Mouse (Mus musculus) stomach, embryonic 16.5 days (tissue): ENCODE measurements at regions not wholly inside any gene's neighbourhood (a gene's known extent, or its start where the extent isn't known, plus 50 kb on each side); places are given as distances from the start of the nearest gene placed in this dataset.

ENCODE experiments used
- ATAC-seq: fragments of 200-750 bp; cut with Nextera tagmentation; 2 replicates; pipeline ENCODE4 v1.8.0; 2017; ENCODE audit warnings: moderate number of reproducible peaks, moderate TSS enrichment; ENCODE audit not compliant: insufficient read depth, low FRiP score
- H3K27ac ChIP-seq: fragments of 300-500 bp; sonication (generic); 2 replicates; pipeline ENCODE4 v1.5.1; 2014; ENCODE audit warnings: low read length
- H3K27me3 ChIP-seq: fragments of 300-500 bp; sonication (generic); 2 replicates; pipeline ENCODE4 v1.6.1; 2014; ENCODE audit warnings: low read length, control low read depth, mixed read lengths; ENCODE audit not compliant: control insufficient read depth, insufficient read depth
- H3K36me3 ChIP-seq: fragments of 300-500 bp; sonication (generic); 2 replicates; pipeline ENCODE4 v1.6.1; 2014; ENCODE audit warnings: low read length; ENCODE audit not compliant: control insufficient read depth, insufficient read depth
- H3K4me1 ChIP-seq: fragments of 300-500 bp; sonication (generic); 2 replicates; pipeline ENCODE4 v1.6.1; 2014; ENCODE audit warnings: low read length, control low read depth, mixed read lengths; ENCODE audit not compliant: control insufficient read depth, insufficient read depth
- H3K4me2 ChIP-seq: fragments of 300-500 bp; sonication (generic); 2 replicates; pipeline ENCODE4 v1.6.1; 2014; ENCODE audit warnings: low read depth, low read length, mixed read lengths
- H3K4me3 ChIP-seq: fragments of 300-500 bp; sonication (generic); replicated peaks from 2 replicates; pipeline ENCODE4 v1.5.1; 2014; ENCODE audit warnings: mild to moderate bottlenecking, low read length
- H3K9ac ChIP-seq: fragments of 300-500 bp; sonication (generic); 2 replicates; pipeline ENCODE4 v1.6.1; 2014; ENCODE audit warnings: low read length
- H3K9me3 ChIP-seq: fragments of 300-500 bp; sonication (generic); replicated peaks from 2 replicates; pipeline ENCODE4 v1.6.1; 2016; ENCODE audit warnings: low read length, control low read depth; ENCODE audit not compliant: control insufficient read depth
- WGBS: fragments of 180-500 bp; shearing (Covaris S2); extraction: QIAGEN DNeasy Blood & Tissue Kit; methylation state at CpG from one replicate; pipeline ENCODE4 v1.1.7; 2014; 5-methylcytosine and 5-hydroxymethylcytosine counted together

- ATAC-seq: no peak
Measured at GRCm38 (mm10) chr12:52622398-52622797, 76.8 kb upstream of the Akap6 start.

GRCm38 (mm10) chr12:52623416-52624108, 75.6 kb upstream of the Akap6 start:
- Histone ChIP-seq H3K27ac (no peak overlapping the region), H3K36me3 (no peaks in the 10 kb centered on the region), H3K27me3 (no peaks in the 10 kb centered on the region), H3K4me2 (no peak overlapping the region), H3K9ac (no peak overlapping the region), H3K4me3 (no peak overlapping the region), H3K4me1 (no peaks in the 10 kb centered on the region), H3K9me3 (no peaks in the 10 kb centered on the region)
- WGBS: 60% methylated on average over 10 of the region's 10 CpGs
- no peak for ATAC-seq

More at GRCm38 (mm10) chr12:52622398-52622797, 76.8 kb upstream of the Akap6 start:
- Histone ChIP-seq H3K9ac (no peak overlapping the region), H3K27me3 (no peaks in the 10 kb centered on the region), H3K4me1 (no peaks in the 10 kb centered on the region), H3K9me3 (no peaks in the 10 kb centered on the region), H3K27ac (no peak overlapping the region), H3K4me3 (no peak overlapping the region), H3K4me2 (no peak overlapping the region), H3K36me3 (no peaks in the 10 kb centered on the region)
- 76% methylated on average over 6 of the region's 6 CpGs for WGBS

GRCm38 (mm10) chr12:52624871-52625270, 74.3 kb upstream of the Akap6 start:
- Histone ChIP-seq H3K27ac (no peak overlapping the region), H3K27me3 (no peaks in the 10 kb centered on the region), H3K4me1 (no peaks in the 10 kb centered on the region), H3K9ac (no peak overlapping the region), H3K4me3 (no peak overlapping the region), H3K4me2 (no peak overlapping the region), H3K9me3 (no peaks in the 10 kb centered on the region), H3K36me3 (no peaks in the 10 kb centered on the region)
- no peak for ATAC-seq
- WGBS: 38% methylated on average over 1 of the region's 1 CpGs

GRCm38 (mm10) chr12:52628771-52629170, 70.4 kb upstream of the Akap6 start:
- H3K4me1 ChIP-seq: no peaks in the 10 kb centered on the region
- no peak for ATAC-seq
- 45% methylated on average over 5 of the region's 5 CpGs for WGBS
- no peaks in the 10 kb centered on the region for H3K27me3 ChIP-seq
- H3K36me3 ChIP-seq: no peaks in the 10 kb centered on the region
- no peak overlapping the region for H3K27ac ChIP-seq
- no peak overlapping the region for H3K9ac ChIP-seq
- H3K4me3 ChIP-seq: no peak overlapping the region
- no peak overlapping the region for H3K4me2 ChIP-seq
- no peaks in the 10 kb centered on the region for H3K9me3 ChIP-seq

DNA sequence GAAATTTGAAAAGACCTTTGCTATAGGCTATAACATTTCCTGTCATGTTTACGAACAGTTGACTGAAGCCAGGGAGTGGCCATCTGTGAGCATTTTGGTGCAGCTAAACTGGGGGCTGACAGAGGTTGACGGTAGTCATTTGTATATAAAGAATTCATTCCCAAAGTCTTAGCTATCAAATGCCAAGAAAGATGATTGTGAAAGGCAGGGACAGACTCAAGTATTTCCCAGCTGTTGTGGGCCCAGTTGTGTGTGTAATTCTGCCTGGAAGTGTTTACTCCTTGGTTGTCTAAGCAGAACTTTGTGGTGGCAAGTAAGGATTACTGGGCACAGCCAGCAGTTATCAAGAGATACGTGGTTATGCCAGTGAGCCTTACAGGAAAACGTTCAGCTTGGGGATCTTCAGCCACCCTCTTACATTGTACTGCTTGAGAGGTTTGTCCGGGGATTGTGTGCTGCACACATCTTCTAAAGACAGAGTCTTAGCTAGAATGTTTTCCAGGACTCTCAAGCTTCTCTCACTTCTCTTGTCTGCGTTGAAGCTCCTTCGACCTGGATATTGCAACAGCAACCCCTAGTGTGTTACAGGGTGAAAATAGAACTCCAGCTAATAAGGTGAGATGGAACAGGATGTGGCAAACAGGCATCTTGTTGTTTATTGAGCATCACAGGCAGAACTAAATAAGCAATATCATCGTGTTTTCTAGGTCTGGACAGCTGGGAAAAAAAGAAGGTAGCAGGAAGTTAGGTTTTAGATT, 63.9 kb upstream of the Akap6 start:
- no peak for ATAC-seq
- no peak overlapping the region for H3K4me3 ChIP-seq
- H3K4me1 ChIP-seq: peaks cover 11% of the 10 kb centered on the region; the same call in 1 of the 2 replicates
- peak overlapping the region; percentile 50 for H3K27ac ChIP-seq
- no peaks in the 10 kb centered on the region for H3K9me3 ChIP-seq
- no peak overlapping the region for H3K9ac ChIP-seq
- H3K4me2 ChIP-seq: no peak overlapping the region
- no peaks in the 10 kb centered on the region for H3K27me3 ChIP-seq
- WGBS: 38% methylated on average over 8 of the region's 8 CpGs
- no peaks in the 10 kb centered on the region for H3K36me3 ChIP-seq

GRCm38 (mm10) chr12:52636186-52636881, 62.8 kb upstream of the Akap6 start:
- no peak for ATAC-seq
- WGBS: 66% methylated on average over 6 of the region's 6 CpGs
- Histone ChIP-seq H3K27ac (no peak overlapping the region), H3K9ac (no peak overlapping the region), H3K4me3 (no peak overlapping the region), H3K9me3 (no peaks in the 10 kb centered on the region), H3K27me3 (no peaks in the 10 kb centered on the region), H3K36me3 (no peaks in the 10 kb centered on the region), H3K4me1 (peaks cover 11% of the 10 kb centered on the region; the same call in 1 of the 2 replicates), H3K4me2 (no peak overlapping the region)

GRCm38 (mm10) chr12:52636920-52637319, 62.3 kb upstream of the Akap6 start:
- 89% methylated on average over 4 of the region's 4 CpGs for WGBS
- H3K4me3 ChIP-seq: no peak overlapping the region
- H3K36me3 ChIP-seq: no peaks in the 10 kb centered on the region
- no peaks in the 10 kb centered on the region for H3K9me3 ChIP-seq
- no peak overlapping the region for H3K9ac ChIP-seq
- no peaks in the 10 kb centered on the region for H3K27me3 ChIP-seq
- ATAC-seq: no peak
- H3K4me2 ChIP-seq: no peak overlapping the region
- H3K27ac ChIP-seq: no peak overlapping the region
- peaks cover 11% of the 10 kb centered on the region; the same call in 1 of the 2 replicates for H3K4me1 ChIP-seq

DNA sequence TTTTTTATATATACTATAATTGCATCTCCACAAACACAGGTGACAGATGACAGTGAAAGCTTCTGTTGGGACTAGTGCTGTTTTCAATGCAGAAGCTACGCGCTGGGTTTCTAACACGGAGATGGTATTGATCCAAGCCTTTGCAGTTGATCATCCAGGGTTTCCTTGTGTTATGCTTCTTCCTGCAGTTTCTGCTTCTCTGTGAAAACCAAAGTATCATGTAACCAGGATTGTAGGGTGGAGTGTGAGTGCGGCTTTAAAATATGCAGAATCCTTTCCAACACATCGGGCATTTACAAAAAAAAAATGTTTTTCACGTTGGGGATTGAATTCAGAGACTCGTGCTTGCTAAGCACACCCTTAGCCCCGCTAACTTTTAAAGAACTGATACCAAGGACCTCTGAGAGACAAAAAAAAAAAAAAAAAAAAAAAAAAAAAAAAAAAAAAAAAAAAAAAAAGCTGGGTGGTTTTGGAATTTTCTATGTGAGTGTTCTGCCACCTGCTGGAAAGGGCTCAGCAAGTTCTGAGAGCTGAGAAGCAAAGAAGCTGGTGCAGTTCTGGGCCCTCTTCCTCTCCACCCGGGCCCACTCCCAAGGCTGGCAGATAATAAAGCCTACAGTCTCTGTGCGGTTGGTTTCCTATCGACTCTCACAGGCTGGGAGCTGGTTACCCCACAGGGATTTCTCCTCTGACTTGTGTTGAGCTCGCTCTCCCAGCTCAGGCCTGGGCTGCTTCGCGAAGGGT, 61.5 kb upstream of the Akap6 start:
- peak overlapping the region; percentile 59; the same call in 1 of the 2 replicates for H3K27ac ChIP-seq
- 49% methylated on average over 14 of the region's 14 CpGs for WGBS

More for the DNA sequence above, 61.5 kb upstream of the Akap6 start:
- no peak for ATAC-seq
- H3K9me3 ChIP-seq: no peaks in the 10 kb centered on the region
- no peak overlapping the region for H3K4me2 ChIP-seq
- peak overlapping the region; percentile 7; the same call in 1 of the 2 replicates for H3K9ac ChIP-seq
- H3K36me3 ChIP-seq: no peaks in the 10 kb centered on the region
- no peak overlapping the region for H3K4me3 ChIP-seq
- no peaks in the 10 kb centered on the region for H3K27me3 ChIP-seq
- H3K4me1 ChIP-seq: peaks cover 11% of the 10 kb centered on the region; the same call in 1 of the 2 replicates
